Mouse (Mus musculus) lung, adult 2 months (tissue): ENCODE results near the gene Mgat5.

Source experiments
- CTCF ChIP-seq: fragments of 200-500 bp; IDR thresholded peaks from 2 replicates; pipeline ENCODE4 v1.5.1; 2011; ENCODE audit warnings: mild to moderate bottlenecking, low read length, control low read depth; ENCODE audit not compliant: insufficient read depth
- POLR2A ChIP-seq: fragments of 200-500 bp; IDR thresholded peaks from 2 replicates; pipeline ENCODE4 v1.6.1; 2011; ENCODE audit warnings: low read depth, mild to moderate bottlenecking, control low read depth, low read length, borderline replicate concordance; ENCODE audit errors: extremely low read depth

DNA sequence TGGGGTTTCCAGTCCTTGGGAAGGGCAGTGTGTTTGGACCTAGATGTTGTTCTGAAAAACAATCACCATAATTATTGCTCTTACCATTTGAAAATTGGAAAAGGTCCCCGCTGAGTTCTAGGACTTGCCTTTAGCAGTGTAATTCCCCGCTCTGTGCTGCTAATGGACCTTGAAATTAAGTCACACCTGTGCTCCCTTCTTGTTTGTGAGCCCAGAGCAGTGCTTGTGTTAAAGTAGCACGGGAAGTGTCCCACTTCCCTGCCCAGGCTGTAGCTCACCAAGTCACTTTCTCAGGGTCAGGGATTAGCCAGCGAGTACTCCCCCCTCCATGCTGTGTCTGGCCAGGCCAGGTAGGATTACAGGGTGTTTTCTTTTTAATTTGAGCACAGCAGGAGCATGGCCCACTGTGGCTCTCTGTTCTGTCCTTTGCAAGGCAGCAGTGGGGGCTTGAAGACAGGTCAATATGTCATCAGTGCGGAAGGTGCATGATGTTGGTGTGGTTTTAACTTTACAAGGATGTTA, 123.6 kb downstream of the Mgat5 start:
- TF ChIP-seq CTCF: no peak
- no peak for TF ChIP-seq POLR2A
